Comparison of ENCODE assay signal across 30 mouse cellular contexts in the genomic region with DNA sequence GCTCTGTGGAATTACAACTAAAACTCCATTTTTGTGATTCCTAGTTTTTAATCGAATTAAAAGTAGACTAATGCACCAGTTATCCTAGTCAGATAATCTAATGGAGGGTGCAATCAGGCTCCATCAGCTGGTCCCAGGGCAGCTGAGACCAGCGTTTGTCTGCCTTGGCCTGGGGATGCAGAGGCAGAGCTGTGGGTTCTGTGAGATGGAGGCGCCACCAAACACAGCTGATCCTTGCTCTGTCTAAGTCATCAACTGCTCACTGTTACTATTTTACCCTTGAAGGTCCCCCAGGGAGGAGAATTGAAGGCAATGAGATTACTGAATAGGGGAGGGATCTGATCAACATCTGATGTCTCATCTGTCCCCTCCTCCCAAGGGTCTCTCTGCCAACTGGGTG. TPM values are rescaled to one million over a fixed set of nuclear protein-coding genes. Genes with fewer than 3 reads are reported as not detected.
A peak's percentile ranks its signal among the peaks of the same experiment; 100 is the strongest.
DNase-seq lines count a peak whose midpoint lies in the region; ATAC-seq lines count a peak whose summit lies in the region.
"Had no signal": no experiment of that assay in that cellular context is flagged by ENCODE, and none has a peak within 500 bp of the region (broad histone marks: within the 10 kb centered on the region; RNA-seq: fewer than 3 reads in every experiment).

No protein-coding gene starts in this region.

- H3K9me3 ChIP-seq in embryonic facial prominence, embryonic 11.5 days (replicated peaks; ENCODE audit: control insufficient read depth, low read length): no peaks in the 10 kb centered on the region
- H3K9me3 ChIP-seq in embryonic facial prominence, embryonic 10.5 days: no peaks in the 10 kb centered on the region
- H3K9me3 ChIP-seq in hindbrain, embryonic 12.5 days (replicated peaks): no peaks in the 10 kb centered on the region
- no peaks in the 10 kb centered on the region for H3K9me3 ChIP-seq in hindbrain, embryonic 14.5 days (ENCODE audit: control insufficient read depth, low read length)
- no peaks in the 10 kb centered on the region for H3K9me3 ChIP-seq in neural tube, embryonic 12.5 days
- H3K9me3 ChIP-seq in neural tube, embryonic 15.5 days (replicated peaks): no peaks in the 10 kb centered on the region
- H3K9me3 ChIP-seq in neural tube, embryonic 14.5 days (ENCODE audit: control insufficient read depth, low read length): no peaks in the 10 kb centered on the region
- H3K9me3 ChIP-seq in liver, embryonic 12.5 days (replicated peaks): no peaks in the 10 kb centered on the region
- H3K9me3 ChIP-seq: forebrain, embryonic 10.5 days; forebrain, embryonic 13.5 days; intestine, embryonic 15.5 days had no signal

- H3K9ac ChIP-seq in embryonic facial prominence, embryonic 11.5 days (replicated peaks; ENCODE audit: low read length): no peak overlapping the region
- H3K9ac ChIP-seq in hindbrain, embryonic 12.5 days: no peak overlapping the region
- H3K9ac ChIP-seq in hindbrain, embryonic 14.5 days: no peak overlapping the region
- no peak overlapping the region for H3K9ac ChIP-seq in neural tube, embryonic 12.5 days
- no peak overlapping the region for H3K9ac ChIP-seq in neural tube, embryonic 15.5 days (replicated peaks)
- no peak overlapping the region for H3K9ac ChIP-seq in neural tube, embryonic 14.5 days (replicated peaks; ENCODE audit: low read depth, low read length)
- H3K9ac ChIP-seq in liver, embryonic 12.5 days: no peak overlapping the region
- H3K9ac ChIP-seq: forebrain, embryonic 13.5 days; intestine, embryonic 15.5 days had no signal

- DNase-seq in embryonic facial prominence, embryonic 11.5 days (ENCODE audit: low spot score): no peak
- DNase-seq in embryonic facial prominence, embryonic 10.5 days (ENCODE audit: low spot score): no peak
- DNase-seq in hindbrain, embryonic 14.5 days (ENCODE audit: low spot score): no peak
- DNase-seq: adrenal gland, postnatal 10 days; adrenal gland, postnatal 36 days; B cell, adult 2 months; cerebellum, adult 11 months; cerebellum, adult 2 months; cerebellum, postnatal 10 days; cerebellum, postnatal 36 days; gastrocnemius, postnatal 10 days; gastrocnemius, postnatal 36 days; kidney, adult 11 months had no signal

- 0 out of 2 replicates have a peak, but pooled peaks have one; percentile 56 for ATAC-seq in embryonic facial prominence, embryonic 11.5 days (replicated peaks; ENCODE audit: insufficient number of reproducible peaks, low FRiP score, low TSS enrichment, low read depth)
- ATAC-seq in hindbrain, embryonic 12.5 days (ENCODE audit: low FRiP score): peak; percentile 66
- no peak for ATAC-seq in hindbrain, embryonic 14.5 days (ENCODE audit: low FRiP score)
- ATAC-seq in neural tube, embryonic 12.5 days (ENCODE audit: low FRiP score, low read depth): peak; percentile 63; the same call in 1 of the 2 replicates
- ATAC-seq in neural tube, embryonic 15.5 days (ENCODE audit: low FRiP score): no peak
- ATAC-seq in neural tube, embryonic 14.5 days (ENCODE audit: low read depth): peak; percentile 69; the same call in 1 of the 2 replicates
- ATAC-seq in liver, embryonic 12.5 days: no peak
- ATAC-seq: forebrain, embryonic 13.5 days; forebrain, embryonic 16.5 days; intestine, embryonic 15.5 days; Patski had no signal

- WGBS in embryonic facial prominence, embryonic 11.5 days: 67% methylated on average over 3 of the region's 3 CpGs
- WGBS in embryonic facial prominence, embryonic 10.5 days: 73% methylated on average over 3 of the region's 3 CpGs
- 55% methylated on average over 3 of the region's 3 CpGs for WGBS in hindbrain, embryonic 12.5 days
- WGBS in hindbrain, embryonic 14.5 days: 54% methylated on average over 3 of the region's 3 CpGs
- 60% methylated on average over 3 of the region's 3 CpGs for WGBS in neural tube, embryonic 12.5 days
- WGBS in neural tube, embryonic 15.5 days: 47% methylated on average over 3 of the region's 3 CpGs
- WGBS in neural tube, embryonic 14.5 days: 48% methylated on average over 3 of the region's 3 CpGs
- WGBS in liver, embryonic 12.5 days (ENCODE audit: insufficient replicate concordance): 53% methylated on average over 3 of the region's 3 CpGs

- H3K4me1 ChIP-seq in embryonic facial prominence, embryonic 11.5 days (ENCODE audit: control insufficient read depth, insufficient read depth, low read length): no peaks in the 10 kb centered on the region
- H3K4me1 ChIP-seq in embryonic facial prominence, embryonic 10.5 days: no peaks in the 10 kb centered on the region
- H3K4me1 ChIP-seq in hindbrain, embryonic 12.5 days: no peaks in the 10 kb centered on the region
- H3K4me1 ChIP-seq in hindbrain, embryonic 14.5 days (replicated peaks; ENCODE audit: control insufficient read depth, insufficient read depth, low read length): no peaks in the 10 kb centered on the region
- H3K4me1 ChIP-seq in neural tube, embryonic 12.5 days: no peaks in the 10 kb centered on the region
- H3K4me1 ChIP-seq in neural tube, embryonic 15.5 days: no peaks in the 10 kb centered on the region
- no peaks in the 10 kb centered on the region for H3K4me1 ChIP-seq in neural tube, embryonic 14.5 days (ENCODE audit: control insufficient read depth, insufficient read depth, low read length)
- no peaks in the 10 kb centered on the region; the same call in 1 of the 2 replicates for H3K4me1 ChIP-seq in liver, embryonic 12.5 days
- H3K4me1 ChIP-seq: forebrain, embryonic 10.5 days; forebrain, embryonic 13.5 days; intestine, embryonic 15.5 days had no signal

- H3K36me3 ChIP-seq in embryonic facial prominence, embryonic 11.5 days (replicated peaks; ENCODE audit: control insufficient read depth, insufficient read depth, low read depth, low read length): no peaks in the 10 kb centered on the region
- no peaks in the 10 kb centered on the region for H3K36me3 ChIP-seq in embryonic facial prominence, embryonic 10.5 days (replicated peaks)
- no peaks in the 10 kb centered on the region for H3K36me3 ChIP-seq in hindbrain, embryonic 12.5 days
- no peaks in the 10 kb centered on the region for H3K36me3 ChIP-seq in hindbrain, embryonic 14.5 days (replicated peaks; ENCODE audit: control insufficient read depth, insufficient read depth)
- H3K36me3 ChIP-seq in neural tube, embryonic 12.5 days: no peaks in the 10 kb centered on the region
- no peaks in the 10 kb centered on the region for H3K36me3 ChIP-seq in neural tube, embryonic 15.5 days
- no peaks in the 10 kb centered on the region for H3K36me3 ChIP-seq in neural tube, embryonic 14.5 days (ENCODE audit: control insufficient read depth, insufficient read depth, low read length)
- H3K36me3 ChIP-seq in liver, embryonic 12.5 days: no peaks in the 10 kb centered on the region
- H3K36me3 ChIP-seq: forebrain, embryonic 10.5 days; G1E; intestine, embryonic 15.5 days had no signal

- no peak overlapping the region for H3K4me3 ChIP-seq in embryonic facial prominence, embryonic 11.5 days (ENCODE audit: low read depth, low read length)
- H3K4me3 ChIP-seq in embryonic facial prominence, embryonic 10.5 days: no peak overlapping the region
- no peak overlapping the region for H3K4me3 ChIP-seq in hindbrain, embryonic 12.5 days
- no peak overlapping the region for H3K4me3 ChIP-seq in hindbrain, embryonic 14.5 days (replicated peaks; ENCODE audit: low read length)
- no peak overlapping the region for H3K4me3 ChIP-seq in neural tube, embryonic 12.5 days
- H3K4me3 ChIP-seq in neural tube, embryonic 15.5 days (replicated peaks): no peak overlapping the region
- no peak overlapping the region for H3K4me3 ChIP-seq in neural tube, embryonic 14.5 days (ENCODE audit: low read depth, low read length)
- no peak overlapping the region for H3K4me3 ChIP-seq in liver, embryonic 12.5 days
- H3K4me3 ChIP-seq: forebrain, embryonic 10.5 days; forebrain, embryonic 13.5 days; intestine, embryonic 15.5 days had no signal

- H3K27me3 ChIP-seq in embryonic facial prominence, embryonic 11.5 days (ENCODE audit: control insufficient read depth, insufficient read depth, low read length): no peaks in the 10 kb centered on the region
- H3K27me3 ChIP-seq in embryonic facial prominence, embryonic 10.5 days (replicated peaks; ENCODE audit: low read depth, poor library complexity, severe bottlenecking): no peaks in the 10 kb centered on the region
- no peaks in the 10 kb centered on the region for H3K27me3 ChIP-seq in hindbrain, embryonic 12.5 days
- no peaks in the 10 kb centered on the region for H3K27me3 ChIP-seq in hindbrain, embryonic 14.5 days (ENCODE audit: control insufficient read depth, insufficient read depth, low read length)
- no peaks in the 10 kb centered on the region for H3K27me3 ChIP-seq in neural tube, embryonic 12.5 days (replicated peaks)
- no peaks in the 10 kb centered on the region for H3K27me3 ChIP-seq in neural tube, embryonic 15.5 days (replicated peaks)
- H3K27me3 ChIP-seq in neural tube, embryonic 14.5 days (ENCODE audit: control insufficient read depth, insufficient read depth, low read length): no peaks in the 10 kb centered on the region
- no peaks in the 10 kb centered on the region for H3K27me3 ChIP-seq in liver, embryonic 12.5 days (replicated peaks)
- H3K27me3 ChIP-seq: CH12.LX; forebrain, embryonic 13.5 days; intestine, embryonic 15.5 days had no signal

- no peak overlapping the region for H3K4me2 ChIP-seq in embryonic facial prominence, embryonic 11.5 days (ENCODE audit: low read depth, low read length)
- H3K4me2 ChIP-seq in hindbrain, embryonic 12.5 days (replicated peaks): no peak overlapping the region
- no peak overlapping the region for H3K4me2 ChIP-seq in hindbrain, embryonic 14.5 days (replicated peaks)
- H3K4me2 ChIP-seq in neural tube, embryonic 12.5 days (replicated peaks): no peak overlapping the region
- no peak overlapping the region for H3K4me2 ChIP-seq in neural tube, embryonic 15.5 days
- H3K4me2 ChIP-seq in neural tube, embryonic 14.5 days (ENCODE audit: low read depth, low read length): no peak overlapping the region
- no peak overlapping the region for H3K4me2 ChIP-seq in liver, embryonic 12.5 days
- H3K4me2 ChIP-seq: forebrain, embryonic 13.5 days; heart, embryonic 11.5 days; intestine, embryonic 15.5 days had no signal

- H3K27ac ChIP-seq in embryonic facial prominence, embryonic 11.5 days (replicated peaks; ENCODE audit: low read depth, low read length): no peak overlapping the region
- no peak overlapping the region for H3K27ac ChIP-seq in embryonic facial prominence, embryonic 10.5 days (replicated peaks)
- H3K27ac ChIP-seq in hindbrain, embryonic 12.5 days: no peak overlapping the region
- no peak overlapping the region for H3K27ac ChIP-seq in hindbrain, embryonic 14.5 days
- H3K27ac ChIP-seq in neural tube, embryonic 12.5 days: no peak overlapping the region
- no peak overlapping the region for H3K27ac ChIP-seq in neural tube, embryonic 15.5 days (replicated peaks)
- no peak overlapping the region for H3K27ac ChIP-seq in neural tube, embryonic 14.5 days (ENCODE audit: low read depth, low read length)
- no peak overlapping the region for H3K27ac ChIP-seq in liver, embryonic 12.5 days
- H3K27ac ChIP-seq: forebrain, embryonic 10.5 days; forebrain, embryonic 13.5 days; intestine, embryonic 15.5 days had no signal

RNA-seq across cellular contexts. Expression of gene Gm47955, which starts 6.3 kb away (rescaled TPM):
- polyA plus RNA-seq in embryonic facial prominence, embryonic 11.5 days (2014; fragmentation: Nextera tagmentation; extraction: Ambion mirVana): not detected in 2 replicates
- polyA plus RNA-seq in embryonic facial prominence, embryonic 10.5 days (2016; fragmentation: Nextera tagmentation; extraction: Ambion mirVana): not detected in 2 replicates
- polyA plus RNA-seq in hindbrain, embryonic 12.5 days (2016; fragmentation: Nextera tagmentation; extraction: Ambion mirVana): not detected in 2 replicates
- polyA plus RNA-seq in hindbrain, embryonic 14.5 days (2014; fragmentation: Nextera tagmentation; extraction: Ambion mirVana): not detected in 2 replicates
- not detected in 2 replicates for polyA plus RNA-seq in neural tube, embryonic 12.5 days (2016; fragmentation: Nextera tagmentation; extraction: Ambion mirVana)
- not detected in 2 replicates for polyA plus RNA-seq in neural tube, embryonic 15.5 days (2015; fragmentation: Nextera tagmentation; extraction: Ambion mirVana)
- polyA plus RNA-seq in neural tube, embryonic 14.5 days (2014; fragmentation: Nextera tagmentation; extraction: Ambion mirVana): not detected in 2 replicates
- polyA plus RNA-seq in liver, embryonic 12.5 days (2016; fragmentation: Nextera tagmentation; extraction: Ambion mirVana): not detected in 2 replicates
- polyA plus RNA-seq: cerebellum, adult 2 months; cortical plate, adult 2 months; embryonic facial prominence, embryonic 14.5 days; forebrain, embryonic 10.5 days; forebrain, embryonic 13.5 days; forebrain, embryonic 16.5 days; G1E; heart, embryonic 11.5 days; heart, embryonic 14.5 days; heart, postnatal 0 days; intestine, embryonic 15.5 days; Patski had no signal

RNA-seq across cellular contexts. Expression of gene Gm7544, which starts 10.6 kb away (rescaled TPM):
- not detected in 2 replicates for polyA plus RNA-seq in embryonic facial prominence, embryonic 11.5 days (2014; fragmentation: Nextera tagmentation; extraction: Ambion mirVana)
- not detected in 2 replicates for polyA plus RNA-seq in embryonic facial prominence, embryonic 10.5 days (2016; fragmentation: Nextera tagmentation; extraction: Ambion mirVana)
- polyA plus RNA-seq in hindbrain, embryonic 12.5 days (2016; fragmentation: Nextera tagmentation; extraction: Ambion mirVana): not detected in 2 replicates
- not detected in 2 replicates for polyA plus RNA-seq in hindbrain, embryonic 14.5 days (2014; fragmentation: Nextera tagmentation; extraction: Ambion mirVana)
- not detected in 2 replicates for polyA plus RNA-seq in neural tube, embryonic 12.5 days (2016; fragmentation: Nextera tagmentation; extraction: Ambion mirVana)
- not detected in 2 replicates for polyA plus RNA-seq in neural tube, embryonic 15.5 days (2015; fragmentation: Nextera tagmentation; extraction: Ambion mirVana)
- polyA plus RNA-seq in neural tube, embryonic 14.5 days (2014; fragmentation: Nextera tagmentation; extraction: Ambion mirVana): not detected in 2 replicates
- polyA plus RNA-seq in liver, embryonic 12.5 days (2016; fragmentation: Nextera tagmentation; extraction: Ambion mirVana): not detected in 2 replicates
- polyA plus RNA-seq: cerebellum, adult 2 months; cortical plate, adult 2 months; embryonic facial prominence, embryonic 14.5 days; forebrain, embryonic 10.5 days; forebrain, embryonic 13.5 days; forebrain, embryonic 16.5 days; G1E; heart, embryonic 11.5 days; heart, embryonic 14.5 days; heart, postnatal 0 days; intestine, embryonic 15.5 days; Patski had no signal

RNA-seq across cellular contexts. Expression of gene A030003K21Rik, which starts 23.2 kb away (rescaled TPM):
- not detected in 2 replicates for polyA plus RNA-seq in embryonic facial prominence, embryonic 11.5 days (2014; fragmentation: Nextera tagmentation; extraction: Ambion mirVana)
- not detected in 2 replicates for polyA plus RNA-seq in embryonic facial prominence, embryonic 10.5 days (2016; fragmentation: Nextera tagmentation; extraction: Ambion mirVana)
- polyA plus RNA-seq in hindbrain, embryonic 12.5 days (2016; fragmentation: Nextera tagmentation; extraction: Ambion mirVana): not detected in 2 replicates
- polyA plus RNA-seq in hindbrain, embryonic 14.5 days (2014; fragmentation: Nextera tagmentation; extraction: Ambion mirVana): not detected in 2 replicates
- polyA plus RNA-seq in neural tube, embryonic 12.5 days (2016; fragmentation: Nextera tagmentation; extraction: Ambion mirVana): not detected in 2 replicates
- not detected in 2 replicates for polyA plus RNA-seq in neural tube, embryonic 15.5 days (2015; fragmentation: Nextera tagmentation; extraction: Ambion mirVana)
- polyA plus RNA-seq in neural tube, embryonic 14.5 days (2014; fragmentation: Nextera tagmentation; extraction: Ambion mirVana): not detected in 2 replicates
- not detected in 2 replicates for polyA plus RNA-seq in liver, embryonic 12.5 days (2016; fragmentation: Nextera tagmentation; extraction: Ambion mirVana)
- polyA plus RNA-seq: cerebellum, adult 2 months; cortical plate, adult 2 months; embryonic facial prominence, embryonic 14.5 days; forebrain, embryonic 10.5 days; forebrain, embryonic 13.5 days; forebrain, embryonic 16.5 days; G1E; heart, embryonic 11.5 days; heart, embryonic 14.5 days; heart, postnatal 0 days; intestine, embryonic 15.5 days; Patski had no signal

RNA-seq across cellular contexts. Expression of gene Gm47959, which starts 33.9 kb away (rescaled TPM):
- polyA plus RNA-seq in embryonic facial prominence, embryonic 11.5 days (2014; fragmentation: Nextera tagmentation; extraction: Ambion mirVana): not detected in 2 replicates
- not detected in 2 replicates for polyA plus RNA-seq in embryonic facial prominence, embryonic 10.5 days (2016; fragmentation: Nextera tagmentation; extraction: Ambion mirVana)
- not detected in 2 replicates for polyA plus RNA-seq in hindbrain, embryonic 12.5 days (2016; fragmentation: Nextera tagmentation; extraction: Ambion mirVana)
- not detected in 2 replicates for polyA plus RNA-seq in hindbrain, embryonic 14.5 days (2014; fragmentation: Nextera tagmentation; extraction: Ambion mirVana)
- polyA plus RNA-seq in neural tube, embryonic 12.5 days (2016; fragmentation: Nextera tagmentation; extraction: Ambion mirVana): not detected in 2 replicates
- not detected in 2 replicates for polyA plus RNA-seq in neural tube, embryonic 15.5 days (2015; fragmentation: Nextera tagmentation; extraction: Ambion mirVana)
- not detected in 2 replicates for polyA plus RNA-seq in neural tube, embryonic 14.5 days (2014; fragmentation: Nextera tagmentation; extraction: Ambion mirVana)
- not detected in 2 replicates for polyA plus RNA-seq in liver, embryonic 12.5 days (2016; fragmentation: Nextera tagmentation; extraction: Ambion mirVana)
- polyA plus RNA-seq: cerebellum, adult 2 months; cortical plate, adult 2 months; embryonic facial prominence, embryonic 14.5 days; forebrain, embryonic 10.5 days; forebrain, embryonic 13.5 days; forebrain, embryonic 16.5 days; G1E; heart, embryonic 11.5 days; heart, embryonic 14.5 days; heart, postnatal 0 days; intestine, embryonic 15.5 days; Patski had no signal

RNA-seq across cellular contexts. Expression of gene Gm6217, which starts 35.2 kb away (rescaled TPM):
- not detected in 2 replicates for polyA plus RNA-seq in embryonic facial prominence, embryonic 11.5 days (2014; fragmentation: Nextera tagmentation; extraction: Ambion mirVana)
- polyA plus RNA-seq in embryonic facial prominence, embryonic 10.5 days (2016; fragmentation: Nextera tagmentation; extraction: Ambion mirVana): not detected in 2 replicates
- not detected in 2 replicates for polyA plus RNA-seq in hindbrain, embryonic 12.5 days (2016; fragmentation: Nextera tagmentation; extraction: Ambion mirVana)
- polyA plus RNA-seq in hindbrain, embryonic 14.5 days (2014; fragmentation: Nextera tagmentation; extraction: Ambion mirVana): not detected in 2 replicates
- not detected in 2 replicates for polyA plus RNA-seq in neural tube, embryonic 12.5 days (2016; fragmentation: Nextera tagmentation; extraction: Ambion mirVana)
- not detected in 2 replicates for polyA plus RNA-seq in neural tube, embryonic 15.5 days (2015; fragmentation: Nextera tagmentation; extraction: Ambion mirVana)
- polyA plus RNA-seq in neural tube, embryonic 14.5 days (2014; fragmentation: Nextera tagmentation; extraction: Ambion mirVana): not detected in 2 replicates
- polyA plus RNA-seq in liver, embryonic 12.5 days (2016; fragmentation: Nextera tagmentation; extraction: Ambion mirVana): not detected in 2 replicates
- polyA plus RNA-seq: cerebellum, adult 2 months; cortical plate, adult 2 months; embryonic facial prominence, embryonic 14.5 days; forebrain, embryonic 10.5 days; forebrain, embryonic 13.5 days; forebrain, embryonic 16.5 days; G1E; heart, embryonic 11.5 days; heart, embryonic 14.5 days; heart, postnatal 0 days; intestine, embryonic 15.5 days; Patski had no signal

Comparison
In these comparisons a context has a peak if more than half of its experiments do, and no peak if none do; other contexts are left out.
1. ATAC-seq: peak in embryonic facial prominence, embryonic 11.5 days (single experiment), hindbrain, embryonic 12.5 days (single experiment), neural tube, embryonic 12.5 days (single experiment) and neural tube, embryonic 14.5 days (single experiment); none in hindbrain, embryonic 14.5 days (single experiment), neural tube, embryonic 15.5 days (single experiment) and liver, embryonic 12.5 days (single experiment).